Mouse (Mus musculus) frontal cortex, postnatal 36 days (tissue): ENCODE measurements around the gene Trpc6.
A peak's percentile ranks its signal among the peaks of the same experiment; 100 is the strongest.

Source experiments
- DNase-seq, 2 experiments: peaks; one replicate each; pipeline ENCODE4 v3.0.0; 2022; ENCODE audit warnings: low spot score in 2 of 2

The Trpc6 gene

GRCm38 (mm10) chr9:8544041-8544794 is at the start of gene Trpc6:
Gene Trpc6, plus strand, starts transcription at chr9:8544142.
- peak; percentile 17 to 39 for DNase-seq

GRCm38 (mm10) chr9:8520911-8521310 is 23.0 kb upstream of the Trpc6 start:
- DNase-seq = no peak

- DNase-seq = no peak
These were observed 10.3 kb upstream of the Trpc6 start for GRCm38 (mm10) chr9:8533670-8534069.

GRCm38 (mm10) chr9:8545236-8545635 is 1.3 kb downstream of the Trpc6 start:
- no peak for DNase-seq

- no peak for DNase-seq
These were observed 14.6 kb downstream of the Trpc6 start for GRCm38 (mm10) chr9:8558574-8558973.

- peak in 1 of 2 experiments; percentile 8 for DNase-seq
These were observed 48.7 kb downstream of the Trpc6 start for GRCm38 (mm10) chr9:8592618-8593017.

- peak; percentile 9 to 48 for DNase-seq
These were observed 53.1 kb downstream of the Trpc6 start for GRCm38 (mm10) chr9:8597089-8597488.

- peak in 1 of 2 experiments; percentile 7 for DNase-seq
These were observed 63.0 kb downstream of the Trpc6 start for GRCm38 (mm10) chr9:8606816-8607491.

- peak in 1 of 2 experiments; percentile 1 for DNase-seq
These were observed 90.4 kb downstream of the Trpc6 start for GRCm38 (mm10) chr9:8634344-8634743.

- no peak for DNase-seq
These were observed 99.5 kb downstream of the Trpc6 start for GRCm38 (mm10) chr9:8643453-8643852.

GRCm38 (mm10) chr9:8655347-8655746 is 111.4 kb downstream of the Trpc6 start:
- DNase-seq = no peak

- no peak for DNase-seq
These were observed 129.0 kb downstream of the Trpc6 start for GRCm38 (mm10) chr9:8672944-8673343.

- DNase-seq = peak in 1 of 2 experiments; percentile 37
These were observed 132.7 kb downstream of the Trpc6 start for GRCm38 (mm10) chr9:8676607-8677006.

- DNase-seq = no peak
These were observed 149.2 kb downstream of the Trpc6 start for GRCm38 (mm10) chr9:8693177-8693576.

GRCm38 (mm10) chr9:8700669-8701068 is 156.7 kb downstream of the Trpc6 start:
- DNase-seq = peak; percentile 82 to 90

GRCm38 (mm10) chr9:8703516-8703915 is 159.6 kb downstream of the Trpc6 start:
- no peak for DNase-seq

- no peak for DNase-seq
These were observed 160.0 kb downstream of the Trpc6 start for GRCm38 (mm10) chr9:8703956-8704355.

GRCm38 (mm10) chr9:8710052-8710739 is 166.3 kb downstream of the Trpc6 start:
- no peak for DNase-seq

GRCm38 (mm10) chr9:8719017-8719416 is 175.1 kb downstream of the Trpc6 start:
- DNase-seq = no peak

GRCm38 (mm10) chr9:8729056-8729455 is 185.1 kb downstream of the Trpc6 start:
- no peak for DNase-seq
